Mouse (Mus musculus) lung, postnatal 10 days (tissue): ENCODE measurements around the gene Guca1b.
"Not testable (repeated sequence)": the region's sequence is repeated elsewhere in the genome, so short reads cannot be mapped to it uniquely, and the experiment has no call there.

ENCODE experiments used
- DNase-seq: peaks from one replicate; pipeline ENCODE4 v3.0.0; 2021

Gene Guca1b

DNA sequence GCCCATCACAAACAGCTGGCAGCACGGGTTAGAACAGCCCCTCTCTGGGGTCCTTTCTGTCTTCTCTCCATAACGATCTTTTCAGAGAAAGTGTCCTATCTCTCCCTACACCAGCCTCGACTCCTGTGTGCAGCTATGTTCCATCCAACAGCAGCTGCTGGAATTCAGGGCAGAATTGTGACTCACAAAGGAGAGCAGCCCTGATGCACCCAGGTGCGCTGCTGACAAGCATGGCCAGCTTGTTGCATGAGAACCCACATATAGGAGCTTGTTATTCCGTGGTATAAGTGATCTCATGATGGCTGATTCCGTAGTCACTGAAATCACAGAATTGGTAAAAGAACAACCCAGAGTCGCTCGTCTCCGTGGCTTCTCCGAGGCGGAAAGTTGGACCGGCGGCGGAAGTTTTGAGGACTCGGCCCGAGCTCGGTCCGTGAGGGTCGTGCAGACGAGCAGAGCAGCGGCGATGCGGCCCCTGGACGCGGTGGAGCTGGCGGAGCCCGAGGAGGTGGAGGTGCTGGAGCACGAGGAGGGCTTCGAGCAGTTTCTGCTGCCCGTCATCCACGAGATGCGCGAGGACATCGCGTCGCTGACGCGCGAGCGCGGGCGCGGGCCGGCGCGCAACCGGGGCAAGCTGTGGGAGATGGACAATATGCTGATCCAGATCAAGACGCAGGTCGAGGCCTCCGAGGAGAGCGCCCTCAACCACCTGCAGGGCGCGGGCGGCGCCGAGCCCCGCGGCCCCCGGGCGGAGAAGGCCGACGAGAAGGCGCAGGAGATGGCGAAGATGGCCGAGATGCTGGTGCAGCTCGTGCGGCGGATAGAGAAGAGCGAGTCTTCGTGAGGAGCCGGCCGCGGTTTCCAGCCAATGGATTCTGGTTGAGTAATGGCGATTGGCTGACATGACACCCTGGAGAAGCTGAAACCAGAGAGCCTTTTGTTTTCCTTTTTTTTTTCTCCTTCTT, 25.0 kb downstream of the Guca1b start:
- DNase-seq, result not testable (repeated sequence)

DNA sequence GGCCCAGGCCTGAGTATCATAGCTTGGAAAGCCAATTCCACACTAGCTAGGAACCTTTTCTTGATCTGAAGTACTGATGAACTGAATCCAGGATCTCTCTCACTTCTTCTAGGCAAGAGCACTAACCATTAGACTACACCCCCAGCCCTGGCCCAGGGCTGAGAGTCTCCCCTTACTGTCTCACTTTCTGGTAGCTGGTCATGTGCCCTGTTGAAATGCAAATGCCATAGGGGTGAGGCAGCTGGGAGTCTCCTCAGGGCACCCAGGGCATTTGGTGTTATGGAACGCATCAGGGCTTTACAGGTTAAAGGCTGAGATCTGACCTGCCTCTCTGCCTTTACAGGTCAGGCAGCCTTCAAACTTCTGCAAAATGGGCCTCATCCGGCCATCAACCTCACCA, 35.0 kb downstream of the Guca1b start:
- DNase-seq, result no peak

DNA sequence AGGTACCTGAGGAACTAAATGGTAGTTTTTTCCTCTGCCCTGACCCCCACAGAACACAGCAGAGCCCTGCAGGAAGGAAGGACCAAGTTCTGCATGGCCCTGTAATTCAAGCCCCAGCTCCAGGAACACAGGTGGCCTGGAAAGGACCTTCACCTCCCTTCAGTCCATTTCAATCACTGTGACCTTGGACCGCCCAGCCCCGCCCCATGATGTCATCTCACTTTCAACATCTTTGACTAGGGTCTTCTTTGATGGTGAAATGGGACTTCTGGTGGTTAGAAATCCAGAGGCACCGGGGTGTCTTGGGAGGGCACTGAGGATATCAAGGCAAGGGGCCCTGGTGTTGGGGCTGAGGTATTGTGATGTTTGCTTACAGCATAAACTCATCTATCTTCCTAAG, 36.4 kb downstream of the Guca1b start:
- DNase-seq, result no peak

- not testable (repeated sequence) for DNase-seq
Measured at GRCm38 (mm10) chr17:47422616-47423015, 37.4 kb downstream of the Guca1b start.

GRCm38 (mm10) chr17:47424186-47424585, 39.0 kb downstream of the Guca1b start:
- DNase-seq, result no peak

- DNase-seq, result no peak
Measured at GRCm38 (mm10) chr17:47427316-47427715, 42.1 kb downstream of the Guca1b start.

- DNase-seq, result peak; percentile 85
Measured at GRCm38 (mm10) chr17:47428831-47429304, 43.7 kb downstream of the Guca1b start.

DNA sequence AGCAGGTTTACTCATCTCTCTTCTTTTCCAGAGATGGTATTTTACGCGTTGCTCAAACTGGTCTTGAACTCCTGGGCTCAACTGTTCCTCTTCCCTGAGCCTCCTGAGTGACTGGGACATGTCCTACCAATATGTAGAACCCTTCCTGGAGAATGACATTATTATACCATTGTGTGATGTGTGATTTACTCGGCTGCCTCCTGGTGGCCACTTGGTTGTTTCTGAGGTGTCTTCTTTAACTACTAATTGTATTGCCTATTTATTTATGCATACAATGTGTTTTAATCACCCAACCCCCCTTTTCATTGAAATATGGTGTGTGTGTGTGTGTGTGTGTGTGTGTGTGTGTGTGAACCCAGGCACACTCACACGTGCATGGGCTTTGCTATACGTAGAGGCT, 45.6 kb downstream of the Guca1b start:
- no peak for DNase-seq

- peak; percentile 81 for DNase-seq
Measured at GRCm38 (mm10) chr17:47436156-47436906, 51.1 kb downstream of the Guca1b start, which contains the start of gene AI661453. Gene AI661453 (plus strand): TSS chr17:47436615.

DNA sequence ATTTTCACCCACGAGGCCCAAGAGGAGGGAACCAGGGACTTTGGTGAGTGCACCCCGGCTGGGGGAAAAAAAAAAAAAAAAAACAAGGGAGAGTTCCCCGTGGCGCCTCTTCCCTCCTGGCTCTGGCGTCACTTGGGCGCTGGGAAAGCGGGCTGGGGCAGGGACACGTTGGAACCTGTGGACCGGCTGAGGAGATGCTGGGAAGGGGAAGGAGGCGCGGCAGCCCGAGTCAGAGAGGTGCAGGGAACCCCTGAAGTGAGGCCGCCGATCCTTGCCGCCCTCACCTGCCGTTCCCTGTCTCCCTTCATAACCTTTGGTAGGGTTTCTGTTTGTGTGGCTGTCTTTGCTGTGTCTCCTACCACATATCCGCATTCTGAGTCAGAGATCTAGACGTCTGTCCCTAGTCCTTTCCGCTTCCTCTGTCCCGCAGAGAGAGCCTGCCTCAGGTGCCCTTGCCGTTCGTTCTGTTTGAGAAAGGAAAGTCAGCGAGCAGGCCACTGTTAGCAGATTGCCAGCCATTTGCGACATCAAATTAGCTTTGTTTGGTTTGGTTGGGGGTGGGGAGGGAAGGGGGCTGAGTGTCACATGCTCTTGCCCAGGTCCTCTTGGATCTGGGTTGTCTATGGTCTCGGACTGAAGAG, 51.8 kb downstream of the Guca1b start, which contains the start of gene 1700001C19Rik:
TSS of gene 1700001C19Rik (minus strand) at position 470 of the 641 bp plus-strand sequence.
- no peak for DNase-seq

DNA sequence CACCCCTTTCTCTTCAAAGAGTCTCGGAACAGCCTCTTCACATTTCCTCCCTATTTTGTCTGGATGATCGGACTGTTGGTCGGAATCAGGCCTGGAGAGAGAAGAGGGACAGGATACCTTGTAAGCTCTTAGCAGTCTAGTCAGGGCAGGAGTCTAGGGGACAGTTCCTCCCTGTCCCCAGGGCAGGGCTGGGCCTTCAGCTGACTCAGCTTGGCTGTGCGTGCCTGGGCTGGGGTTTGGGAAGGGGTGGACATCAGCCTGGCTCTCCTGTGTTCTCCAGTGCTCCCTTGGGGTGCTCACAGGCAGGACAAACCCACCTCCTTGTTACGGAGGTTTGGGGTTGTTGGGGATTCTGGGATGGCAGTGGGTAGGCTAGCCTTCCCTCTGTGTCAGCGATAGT, 53.4 kb downstream of the Guca1b start:
- no peak for DNase-seq

DNA sequence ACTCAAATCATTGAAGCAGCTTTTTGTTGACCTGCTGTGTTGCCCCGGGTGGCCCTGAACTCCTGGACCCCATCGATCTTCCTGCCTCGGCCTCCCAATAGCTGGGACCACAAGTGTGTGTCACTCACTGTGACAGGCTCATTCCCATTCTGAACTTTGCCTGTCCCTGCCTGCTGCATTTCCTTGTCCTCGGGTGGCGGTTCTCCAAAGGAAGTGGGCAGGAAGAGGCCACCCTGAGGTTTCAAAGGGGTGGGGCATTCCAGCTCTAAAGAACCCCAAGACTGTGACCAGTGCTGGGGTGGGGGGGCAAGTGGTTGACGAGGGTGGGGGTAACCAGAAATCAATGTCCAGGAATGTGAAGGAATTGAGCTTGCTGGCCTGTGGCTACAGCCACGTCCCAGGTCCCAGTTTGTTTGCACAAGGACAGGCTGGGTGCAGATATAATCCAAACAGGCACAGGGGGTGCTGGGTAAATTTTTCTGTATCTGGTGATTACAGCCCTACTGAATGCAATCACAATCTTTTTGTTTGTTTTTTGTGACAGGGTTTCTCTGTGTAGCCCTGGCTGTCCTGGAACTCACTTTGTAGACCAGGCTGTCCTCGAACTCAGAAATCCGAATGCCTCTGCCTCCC, 54.3 kb downstream of the Guca1b start:
- DNase-seq, result peak; percentile 49

DNA sequence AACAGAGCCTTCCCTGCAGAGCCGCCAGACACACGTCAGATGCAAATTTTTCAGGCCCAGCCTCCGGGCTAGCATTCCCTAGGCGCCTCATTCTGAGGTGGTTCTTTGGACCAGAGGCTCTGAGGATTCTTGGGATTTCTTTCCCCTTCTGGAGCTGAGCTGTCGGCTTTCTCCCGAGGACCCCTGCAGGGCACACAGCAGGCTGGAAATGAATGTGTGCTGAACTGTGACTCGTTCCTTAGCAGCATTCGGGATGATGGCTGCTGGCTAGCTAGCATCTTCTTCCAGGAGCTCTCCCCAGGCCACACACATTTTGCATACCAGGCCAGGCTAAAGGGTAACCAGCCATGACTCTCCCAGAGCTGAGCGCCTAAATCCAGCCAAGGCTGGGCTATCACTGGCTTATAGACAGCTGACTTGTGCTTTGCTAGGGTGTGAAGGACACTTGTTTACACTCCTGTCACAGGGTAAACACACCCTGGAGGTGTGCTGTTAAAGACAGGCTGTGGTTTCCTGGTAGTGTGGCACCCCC, 55.2 kb downstream of the Guca1b start:
- DNase-seq, result no peak

GRCm38 (mm10) chr17:47441296-47442051, 56.3 kb downstream of the Guca1b start:
- no peak for DNase-seq

DNA sequence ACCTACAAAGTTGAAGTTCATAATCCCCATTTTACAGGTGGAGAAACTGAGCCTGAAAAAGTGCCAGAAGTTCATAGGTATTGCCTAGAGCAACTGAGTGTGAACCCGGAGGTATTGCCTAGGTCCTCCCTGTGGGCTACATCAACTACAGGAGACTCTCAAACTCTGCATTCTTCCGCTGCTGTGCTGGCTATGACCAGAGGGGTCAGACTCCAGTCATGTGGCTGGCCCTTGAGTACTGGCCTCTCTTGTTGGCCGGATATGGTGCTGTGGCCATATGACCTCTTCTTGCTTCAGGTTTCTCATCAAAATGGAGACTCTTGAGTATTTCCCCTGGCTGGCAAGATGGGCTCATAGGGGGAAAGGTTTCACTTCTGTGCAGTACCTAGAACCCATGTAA, 57.1 kb downstream of the Guca1b start:
- no peak for DNase-seq
